Mouse (Mus musculus) liver, postnatal 0 days (tissue): ENCODE data around the gene Cdv3. TPM values are rescaled to one million over a fixed set of nuclear protein-coding genes. Genes with fewer than 3 reads are reported as not detected.
A peak's percentile ranks its signal among the peaks of the same experiment; 100 is the strongest.
"Not testable (repeated sequence)": the region's sequence is repeated elsewhere in the genome, so short reads cannot be mapped to it uniquely, and the experiment has no call there.

Source experiments
- ATAC-seq: fragments of 200-750 bp; cut with Nextera tagmentation; 2 replicates; pipeline ENCODE4 v1.8.0; 2017; ENCODE audit warnings: mild to moderate bottlenecking, moderate library complexity
- DNase-seq: peaks from one replicate; pipeline ENCODE4 v3.0.0-alpha.2; 2016
- H3K27ac ChIP-seq: fragments of 300-500 bp; sonication (generic); 2 replicates; pipeline ENCODE4 v1.5.1; 2014; ENCODE audit warnings: antibody characterized with exemption, moderate library complexity, mild to moderate bottlenecking, low read depth
- H3K27me3 ChIP-seq: fragments of 300-500 bp; sonication (generic); 2 replicates; pipeline ENCODE4 v1.6.1; 2014; ENCODE audit warnings: low read length, control low read depth, mixed read lengths; ENCODE audit not compliant: insufficient read depth
- H3K36me3 ChIP-seq: fragments of 300-500 bp; sonication (generic); replicated peaks from 2 replicates; pipeline ENCODE4 v1.6.1; 2014; ENCODE audit warnings: mild to moderate bottlenecking, control low read depth, low read length, moderate library complexity, mixed read lengths; ENCODE audit not compliant: insufficient read depth
- H3K4me1 ChIP-seq: fragments of 300-500 bp; sonication (generic); 2 replicates; pipeline ENCODE4 v1.6.1; 2014; ENCODE audit warnings: antibody characterized with exemption, mild to moderate bottlenecking, control low read depth; ENCODE audit not compliant: insufficient read depth
- H3K4me2 ChIP-seq: fragments of 300-500 bp; sonication (generic); 2 replicates; pipeline ENCODE4 v1.6.1; 2014; ENCODE audit warnings: low read depth, mild to moderate bottlenecking, low read length, moderate library complexity, mixed read lengths
- H3K4me3 ChIP-seq: fragments of 300-500 bp; sonication (generic); 2 replicates; pipeline ENCODE4 v1.5.1; 2014; ENCODE audit warnings: low read depth, low read length
- H3K9ac ChIP-seq: fragments of 300-500 bp; sonication (generic); replicated peaks from 2 replicates; pipeline ENCODE4 v1.6.1; 2014; ENCODE audit warnings: mild to moderate bottlenecking, moderate library complexity
- H3K9me3 ChIP-seq: fragments of 300-500 bp; sonication (generic); 2 replicates; pipeline ENCODE4 v1.6.1; 2016; ENCODE audit warnings: mild to moderate bottlenecking, control low read depth, low read length, mixed read lengths
- CTCF ChIP-seq: sonication (generic); IDR thresholded peaks from 2 replicates; pipeline ENCODE4 v1.5.1; 2016; ENCODE audit warnings: antibody characterized with exemption, low read depth
- EP300 ChIP-seq: IDR thresholded peaks from 2 replicates; pipeline ENCODE4 v1.6.1; 2016; ENCODE audit warnings: antibody characterized with exemption, low read depth, mild to moderate bottlenecking
- WGBS: fragments of 180-500 bp; shearing (Covaris S2); extraction: QIAGEN DNeasy Blood & Tissue Kit; methylation state at CpG from one replicate; pipeline ENCODE4 v1.1.7; 2014; ENCODE audit not compliant: insufficient replicate concordance; 5-methylcytosine and 5-hydroxymethylcytosine counted together
- polyA plus RNA-seq: library from polyadenylated mRNA; unstranded; fragments of >200 nt; fragmentation: Nextera tagmentation; extraction: Ambion mirVana; gene quantifications from 2 replicates; pipeline ENCODE4 v1.2.1, GENCODE M21; 2015

The Cdv3 gene
- polyA plus RNA-seq, 1 experiment from 2014 or later: 36.6 TPM

- peaks cover 29% of the 10 kb centered on the region for H3K4me1 ChIP-seq
- H3K27ac ChIP-seq: peak overlapping the region; percentile 100
- H3K9ac ChIP-seq: peak overlapping the region; percentile 98
- peak overlapping the region; percentile 84 for H3K4me2 ChIP-seq
- peak overlapping the region; percentile 92 for H3K4me3 ChIP-seq
- DNase-seq: peak; percentile 78
- H3K36me3 ChIP-seq: peaks cover 25% of the 10 kb centered on the region
- no peaks in the 10 kb centered on the region for H3K27me3 ChIP-seq
- WGBS: 3% methylated on average over 74 of the region's 94 CpGs
- H3K9me3 ChIP-seq: no peaks in the 10 kb centered on the region
- TF ChIP-seq EP300: no peak
- TF ChIP-seq CTCF: no peak
- ATAC-seq: peak; percentile 18
These were observed 895 bp downstream of the Cdv3 start for GRCm38 (mm10) chr9:103364601-103365289.

- TF ChIP-seq CTCF (no peak), EP300 (no peak)
- ATAC-seq (no peak), DNase-seq (peak; percentile 28)
- WGBS: 1% methylated on average over 21 of the region's 21 CpGs
- Histone ChIP-seq H3K9me3 (no peaks in the 10 kb centered on the region), H3K27me3 (no peaks in the 10 kb centered on the region), H3K4me2 (peak overlapping the region; percentile 84), H3K27ac (peak overlapping the region; percentile 100), H3K4me1 (peaks cover 29% of the 10 kb centered on the region), H3K4me3 (peak overlapping the region; percentile 92), H3K36me3 (peaks cover 29% of the 10 kb centered on the region), H3K9ac (peak overlapping the region; percentile 98)
These were observed 1.8 kb downstream of the Cdv3 start for GRCm38 (mm10) chr9:103363730-103364417.

- Histone ChIP-seq H3K9ac (peak overlapping the region; percentile 98), H3K4me2 (peak overlapping the region; percentile 84), H3K9me3 (no peaks in the 10 kb centered on the region), H3K27ac (peak overlapping the region; percentile 17; the same call in 1 of the 2 replicates), H3K36me3 (peaks cover 32% of the 10 kb centered on the region), H3K4me3 (peak overlapping the region; percentile 92), H3K4me1 (peaks cover 29% of the 10 kb centered on the region), H3K27me3 (no peaks in the 10 kb centered on the region)
- ATAC-seq (no peak), DNase-seq (no peak)
- TF ChIP-seq CTCF: no peak
- no peak for TF ChIP-seq EP300
- WGBS: 53% methylated on average over 6 of the region's 6 CpGs
These were observed 2.6 kb downstream of the Cdv3 start for GRCm38 (mm10) chr9:103363088-103363487.

- H3K27ac ChIP-seq: no peak overlapping the region
- WGBS: 37% methylated on average over 2 of the region's 2 CpGs
- H3K9me3 ChIP-seq: no peaks in the 10 kb centered on the region
- peaks cover 48% of the 10 kb centered on the region for H3K36me3 ChIP-seq
- no peak overlapping the region for H3K4me2 ChIP-seq
- H3K4me1 ChIP-seq: peaks cover 17% of the 10 kb centered on the region
- no peak for TF ChIP-seq CTCF
- no peak for TF ChIP-seq EP300
- H3K4me3 ChIP-seq: no peak overlapping the region
- ATAC-seq (no peak), DNase-seq (no peak)
- H3K9ac ChIP-seq: no peak overlapping the region
- H3K27me3 ChIP-seq: no peaks in the 10 kb centered on the region
These were observed 5.0 kb downstream of the Cdv3 start for GRCm38 (mm10) chr9:103360642-103361041.

- no peak for DNase-seq
- ATAC-seq: no peak
- no peak overlapping the region for H3K4me2 ChIP-seq
- no peak overlapping the region for H3K4me3 ChIP-seq
- no peak for TF ChIP-seq CTCF
- TF ChIP-seq EP300: no peak
- no peaks in the 10 kb centered on the region for H3K9me3 ChIP-seq
- peaks cover 48% of the 10 kb centered on the region for H3K36me3 ChIP-seq
- no peak overlapping the region for H3K27ac ChIP-seq
- WGBS: 85% methylated on average over 4 of the region's 4 CpGs
- no peaks in the 10 kb centered on the region for H3K27me3 ChIP-seq
- no peak overlapping the region for H3K9ac ChIP-seq
- peaks cover 16% of the 10 kb centered on the region for H3K4me1 ChIP-seq
These were observed 7.1 kb downstream of the Cdv3 start for GRCm38 (mm10) chr9:103358545-103358944.

- Histone ChIP-seq H3K36me3 (peaks cover 48% of the 10 kb centered on the region), H3K27ac (no peak overlapping the region), H3K4me1 (peaks cover 10% of the 10 kb centered on the region; the same call in 1 of the 2 replicates), H3K4me3 (no peak overlapping the region), H3K27me3 (no peaks in the 10 kb centered on the region), H3K9me3 (no peaks in the 10 kb centered on the region), H3K9ac (no peak overlapping the region), H3K4me2 (no peak overlapping the region)
- peak; percentile 41; the same call in 1 of the 2 replicates for ATAC-seq
- DNase-seq: no peak
- peak; percentile 56 for TF ChIP-seq CTCF
- no peak for TF ChIP-seq EP300
These were observed 7.7 kb downstream of the Cdv3 start for GRCm38 (mm10) chr9:103357893-103358292.

GRCm38 (mm10) chr9:103353500-103354260 lies 12.0 kb downstream of the Cdv3 start:
- not testable (repeated sequence) for H3K9me3 ChIP-seq, DNase-seq, H3K27me3 ChIP-seq, ATAC-seq, H3K9ac ChIP-seq, H3K4me1 ChIP-seq, H3K4me3 ChIP-seq, H3K27ac ChIP-seq, H3K4me2 ChIP-seq
- H3K36me3 ChIP-seq: peaks cover 55% of the 10 kb centered on the region
- WGBS: 77% methylated on average over 5 of the region's 7 CpGs
